Mouse (Mus musculus): Measurements from ENCODE around the gene Gid8. TPM values are rescaled to one million over a fixed set of nuclear protein-coding genes. Genes with fewer than 3 reads are reported as not detected.
A peak's percentile ranks its signal among the peaks of the same experiment; 100 is the strongest.

Gene Gid8
- total and polyA plus RNA-seq, 3 experiments = 12.2 to 61.8 (median 58.3) TPM

GRCm38 (mm10) chr2:180748904-180749303, 39.0 kb downstream of the Gid8 start:
- no peak for DNase-seq

DNA sequence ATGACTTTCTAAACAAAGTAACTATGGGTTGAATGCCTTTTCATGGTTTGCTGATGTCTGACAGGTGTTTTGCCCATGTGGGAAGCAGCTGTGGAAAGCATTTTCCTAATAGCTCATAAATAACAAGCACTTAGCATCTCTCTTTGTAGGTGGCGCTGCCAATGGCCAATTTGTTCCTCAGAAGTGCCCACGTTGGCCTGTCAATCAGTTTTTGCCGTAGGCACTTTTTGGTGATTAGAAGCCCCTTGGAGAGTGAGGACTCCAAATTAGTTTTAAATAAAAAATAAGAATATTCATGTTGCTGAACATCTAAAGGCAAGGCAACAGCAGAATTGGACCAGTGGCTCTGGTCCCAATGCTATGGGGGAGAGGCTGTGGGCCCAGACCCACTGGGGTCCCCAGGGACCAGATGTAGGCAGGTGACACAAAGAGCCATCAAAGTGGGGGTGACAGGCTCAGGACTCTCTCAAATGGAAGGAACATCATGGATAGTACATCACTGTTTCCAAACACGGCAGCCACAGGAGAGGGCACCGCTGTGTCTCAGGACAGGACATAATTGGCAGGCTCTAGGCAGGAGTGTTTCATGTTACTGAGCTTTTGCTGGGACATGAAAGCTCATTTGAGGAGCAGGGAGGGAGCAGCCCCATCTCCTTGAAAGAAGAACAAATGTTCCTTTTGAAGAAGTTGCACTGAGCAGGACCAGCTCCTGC, 45.2 kb downstream of the Gid8 start:
- DNase-seq = no peak

DNA sequence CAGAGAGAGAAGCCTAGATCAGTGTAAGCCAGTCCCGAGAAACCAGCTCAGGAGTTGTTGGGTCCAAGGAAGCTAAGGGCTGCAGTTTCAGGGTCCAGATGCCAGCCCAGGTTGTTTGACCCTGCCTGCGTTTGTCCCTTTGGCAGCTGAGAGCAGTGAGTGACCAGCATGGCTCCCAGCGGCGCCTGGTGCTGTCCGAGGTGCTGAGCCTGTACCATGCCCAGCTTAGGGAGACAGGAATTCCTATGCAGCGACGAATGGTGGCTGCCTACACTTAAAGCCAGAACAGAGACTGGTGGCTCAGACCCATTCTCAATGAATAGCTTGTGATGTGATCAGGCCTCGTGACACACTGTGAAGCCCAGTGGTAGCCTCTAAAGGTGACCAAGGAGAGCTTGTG, 46.0 kb downstream of the Gid8 start:
- DNase-seq = peak; percentile 50

- no peak for DNase-seq
Observed at GRCm38 (mm10) chr2:180756786-180757185, 46.9 kb downstream of the Gid8 start.

DNA sequence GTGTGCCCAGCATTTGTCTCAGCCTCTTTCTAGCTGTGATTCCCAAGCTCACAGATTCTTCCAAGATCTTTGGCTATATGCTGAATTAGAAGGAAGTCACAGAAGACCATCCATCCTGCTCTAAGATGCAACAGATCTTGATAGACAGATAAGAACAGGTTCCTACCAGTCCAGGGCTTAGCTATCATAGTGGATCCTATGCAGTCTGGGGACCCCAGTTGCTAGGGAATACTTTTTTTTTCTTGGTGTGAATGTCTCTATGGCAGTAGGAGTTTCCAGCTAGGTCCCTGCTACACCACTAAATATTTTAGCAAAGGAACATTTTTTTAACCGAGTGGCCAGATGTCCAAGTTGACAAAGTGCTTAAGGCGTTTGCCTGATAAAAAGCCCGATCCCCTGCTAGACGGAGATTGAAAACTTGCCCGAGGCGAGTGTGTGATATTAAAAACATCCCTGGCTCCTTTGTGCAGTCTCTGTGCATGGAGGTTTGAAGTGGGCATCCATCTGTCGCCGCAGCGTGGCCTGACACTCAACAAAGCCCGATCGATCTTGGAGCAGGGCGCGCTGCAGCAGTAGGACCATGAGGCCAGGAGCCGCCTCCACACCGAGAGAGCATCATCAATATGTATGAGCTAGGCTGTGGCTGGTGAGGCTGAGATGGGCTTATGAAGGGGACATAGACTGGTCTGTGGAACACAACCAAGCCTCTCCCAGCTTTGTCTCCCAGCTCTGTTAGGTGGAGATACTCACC, 48.8 kb downstream of the Gid8 start:
- no peak for DNase-seq

- no peak for DNase-seq
Observed at GRCm38 (mm10) chr2:180764986-180765385, 55.1 kb downstream of the Gid8 start.

DNA sequence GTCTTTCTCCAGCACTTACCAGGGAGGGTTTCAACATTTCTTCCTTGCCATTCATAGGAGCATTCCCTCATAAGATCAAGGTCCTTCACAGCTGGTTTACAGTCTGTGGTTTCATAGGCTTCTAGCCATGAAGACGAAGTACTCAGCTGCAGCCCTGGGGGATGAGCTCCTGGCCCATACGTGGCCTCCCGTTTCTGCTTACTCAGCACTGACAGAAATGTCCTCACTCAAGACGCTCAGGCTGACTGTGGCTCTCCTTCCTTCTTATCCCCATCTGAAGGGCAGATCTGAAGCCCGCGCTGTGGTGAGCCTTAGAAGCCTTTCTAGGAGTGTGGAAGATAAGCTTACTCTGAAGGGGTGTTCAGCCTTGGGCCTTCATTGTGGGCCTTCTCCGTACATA, 55.8 kb downstream of the Gid8 start:
- no peak for DNase-seq

Other genes with a start within 250 kb of the Gid8 start
- not detected for gene Ntsr1, start 210.1 kb upstream of the Gid8 start, total RNA-seq (2021)
- gene Ntsr1, start 210.1 kb upstream of the Gid8 start, polyA plus RNA-seq (2012; rRNA removed) = not detected in 2 replicates
- 10 to 100 TPM; 17.0 to 17.8 TPM for gene Mrgbp, start 128.8 kb upstream of the Gid8 start, total RNA-seq (2021)
- gene Mrgbp, start 128.8 kb upstream of the Gid8 start, polyA plus RNA-seq (2012; rRNA removed) = 19.3 and 21.3 TPM in 2 replicates
- gene Ogfr, start 120.9 kb upstream of the Gid8 start, total RNA-seq (2021) = 10 to 100 TPM; 36.0 to 41.5 TPM
- 23.6 and 24.5 TPM in 2 replicates for gene Ogfr, start 120.9 kb upstream of the Gid8 start, polyA plus RNA-seq (2012; rRNA removed)
- gene Col9a3, start 112.3 kb upstream of the Gid8 start, total RNA-seq (2021) = under 1 TPM; 0.12 to 0.28 TPM
- gene Col9a3, start 112.3 kb upstream of the Gid8 start, polyA plus RNA-seq (2012; rRNA removed) = 0.33 and 0.39 TPM in 2 replicates
- not detected for gene Tcfl5, start 67.4 kb upstream of the Gid8 start, total RNA-seq (2021)
- gene Tcfl5, start 67.4 kb upstream of the Gid8 start, polyA plus RNA-seq (2012; rRNA removed) = 0.20 TPM in 1 of 2 replicates, not detected in the other
- 10 to 100 TPM; 36.6 to 38.6 TPM for gene Dido1, start 118 bp upstream of the Gid8 start, total RNA-seq (2021)
- 7.3 and 8.7 TPM in 2 replicates for gene Dido1, start 118 bp upstream of the Gid8 start, polyA plus RNA-seq (2012; rRNA removed)
- under 1 TPM; 0.52 TPM for gene Slc17a9, start 15.1 kb downstream of the Gid8 start, total RNA-seq (2021)
- gene Slc17a9, start 15.1 kb downstream of the Gid8 start, polyA plus RNA-seq (2012; rRNA removed) = 2.7 and 3.8 TPM in 2 replicates
- not detected for gene Bhlhe23, start 66.8 kb downstream of the Gid8 start, total RNA-seq (2021)
- gene Bhlhe23, start 66.8 kb downstream of the Gid8 start, polyA plus RNA-seq (2012; rRNA removed) = not detected in 2 replicates
- gene Ythdf1, start 210.8 kb downstream of the Gid8 start, total RNA-seq (2021) = 10 to 100 TPM; 41.8 to 57.9 TPM
- 18.1 and 29.5 TPM in 2 replicates for gene Ythdf1, start 210.8 kb downstream of the Gid8 start, polyA plus RNA-seq (2012; rRNA removed)
- not detected for gene Birc7, start 218.9 kb downstream of the Gid8 start, total RNA-seq (2021)
- not detected in 2 replicates for gene Birc7, start 218.9 kb downstream of the Gid8 start, polyA plus RNA-seq (2012; rRNA removed)
- gene Nkain4, start 244.6 kb downstream of the Gid8 start, total RNA-seq (2021) = 1 to 10 TPM; 5.0 to 9.5 TPM
- gene Nkain4, start 244.6 kb downstream of the Gid8 start, polyA plus RNA-seq (2012; rRNA removed) = 11.9 and 14.3 TPM in 2 replicates

Data from adrenal gland, adult 2 months (tissue).